Mouse (Mus musculus) gastrocnemius, adult 2 months (tissue): ENCODE measurements at regions not wholly inside any gene's neighbourhood (a gene's known extent, or its start where the extent isn't known, plus 50 kb on each side); places are given as distances from the start of the nearest gene placed in this dataset.
"Not testable (repeated sequence)": the region's sequence is repeated elsewhere in the genome, so short reads cannot be mapped to it uniquely, and the experiment has no call there.

Experiments
- DNase-seq: peaks from one replicate; pipeline ENCODE4 v3.0.0; 2022
- H3K27ac ChIP-seq: fragments of 200-600 bp; 2 replicates; pipeline ENCODE4 v1.8.1; 2022; ENCODE audit warnings: mild to moderate bottlenecking
- H3K4me3 ChIP-seq: fragments of 200-600 bp; 2 replicates; pipeline ENCODE4 v1.8.1; 2022; ENCODE audit warnings: mild to moderate bottlenecking, moderate library complexity
- CTCF ChIP-seq: fragments of 200-600 bp; IDR thresholded peaks from 2 replicates; pipeline ENCODE4 v1.8.1; 2022; ENCODE audit warnings: antibody characterized with exemption, mild to moderate bottlenecking, moderate library complexity
- intact Hi-C: fragments of 180-260 bp; cut with DNase I; formaldehyde crosslinking; loops from one replicate; pipeline ENCODE4 v1.15.1; 2025

- H3K27ac ChIP-seq: no peak overlapping the region
- intact Hi-C loops: no loop called here
- no peak for DNase-seq
- no peak for TF ChIP-seq CTCF
- H3K4me3 ChIP-seq: no peak overlapping the region
Observed at GRCm38 (mm10) chr17:85873853-85874586, 185.9 kb upstream of the Six2 start.

- DNase-seq: no peak
- Histone ChIP-seq H3K4me3 (no peak overlapping the region), H3K27ac (no peak overlapping the region)
- intact Hi-C loops: no loop called here
- TF ChIP-seq CTCF: no peak
Observed at GRCm38 (mm10) chr17:85872903-85873413, 184.9 kb upstream of the Six2 start.

GRCm38 (mm10) chr17:85870406-85870805 lies 182.3 kb upstream of the Six2 start:
- no peak for DNase-seq
- intact Hi-C loops: no loop called here
- no peak overlapping the region for H3K4me3 ChIP-seq
- TF ChIP-seq CTCF: no peak
- H3K27ac ChIP-seq: no peak overlapping the region

GRCm38 (mm10) chr17:85869179-85869578 lies 181.1 kb upstream of the Six2 start:
- no peak overlapping the region for H3K27ac ChIP-seq
- no peak for DNase-seq
- intact Hi-C loops: no loop called here

GRCm38 (mm10) chr17:85867945-85868616 lies 180.0 kb upstream of the Six2 start:
- no peak for TF ChIP-seq CTCF
- intact Hi-C loops: no loop called here
- Histone ChIP-seq H3K4me3 (no peak overlapping the region), H3K27ac (no peak overlapping the region)
- no peak for DNase-seq

More at GRCm38 (mm10) chr17:85869179-85869578, 181.1 kb upstream of the Six2 start:
- H3K4me3 ChIP-seq: no peak overlapping the region
- TF ChIP-seq CTCF: no peak

GRCm38 (mm10) chr17:85866581-85866980 lies 178.5 kb upstream of the Six2 start:
- TF ChIP-seq CTCF: no peak
- Histone ChIP-seq H3K27ac (no peak overlapping the region), H3K4me3 (no peak overlapping the region)
- no peak for DNase-seq
- intact Hi-C loops: no loop called here

GRCm38 (mm10) chr17:85865940-85866339 lies 177.9 kb upstream of the Six2 start:
- intact Hi-C loops: no loop called here
- no peak overlapping the region for H3K4me3 ChIP-seq
- TF ChIP-seq CTCF: no peak
- no peak for DNase-seq
- H3K27ac ChIP-seq: no peak overlapping the region

- no peak overlapping the region for H3K27ac ChIP-seq
- intact Hi-C loops: no loop called here
- DNase-seq: no peak
Observed at GRCm38 (mm10) chr17:85861328-85861727, 173.3 kb upstream of the Six2 start.

GRCm38 (mm10) chr17:85860797-85861196 lies 172.7 kb upstream of the Six2 start:
- TF ChIP-seq CTCF: no peak
- intact Hi-C loops: no loop called here
- DNase-seq: no peak

More at GRCm38 (mm10) chr17:85861328-85861727, 173.3 kb upstream of the Six2 start:
- H3K4me3 ChIP-seq: no peak overlapping the region
- no peak for TF ChIP-seq CTCF

GRCm38 (mm10) chr17:85859926-85860707 lies 172.0 kb upstream of the Six2 start:
- intact Hi-C loops: loop anchor here (2.0 kb wide), 1 partner anchor 175 kb away; no protein-coding TSS in a partner anchor
- DNase-seq: peak; percentile 44
- TF ChIP-seq CTCF: no peak
- H3K27ac ChIP-seq: peak overlapping the region; percentile 12; the same call in 1 of the 2 replicates
- H3K4me3 ChIP-seq: no peak overlapping the region

More at GRCm38 (mm10) chr17:85860797-85861196, 172.7 kb upstream of the Six2 start:
- H3K27ac ChIP-seq: no peak overlapping the region
- H3K4me3 ChIP-seq: no peak overlapping the region

- no peak for DNase-seq
- intact Hi-C loops: loop anchor here (2.0 kb wide), 1 partner anchor 174 kb away; no protein-coding TSS in a partner anchor
- peak overlapping the region; percentile 64; the same call in 1 of the 2 replicates for H3K4me3 ChIP-seq
- TF ChIP-seq CTCF: no peak
- peak overlapping the region; percentile 57; the same call in 1 of the 2 replicates for H3K27ac ChIP-seq
Observed at GRCm38 (mm10) chr17:85858516-85858915, 170.4 kb upstream of the Six2 start.

- Histone ChIP-seq H3K4me3 (peak overlapping the region; percentile 64), H3K27ac (peak overlapping the region; percentile 57)
- no peak for TF ChIP-seq CTCF
- intact Hi-C loops: loop anchor here (2.0 kb wide), 1 partner anchor 173 kb away; no protein-coding TSS in a partner anchor
- peak; percentile 82 for DNase-seq
Observed at GRCm38 (mm10) chr17:85857705-85858472, 169.8 kb upstream of the Six2 start.

GRCm38 (mm10) chr17:85856894-85857293 lies 168.8 kb upstream of the Six2 start:
- DNase-seq, H3K4me3 ChIP-seq, intact Hi-C loops, H3K27ac ChIP-seq: not testable (repeated sequence)
